Mouse (Mus musculus) kidney, adult 2 months (tissue): ENCODE data around the gene Ghdc.

Experiments used
- CTCF ChIP-seq: fragments of 200-500 bp; conservative IDR thresholded peaks from 2 replicates; pipeline ENCODE4 v1.5.1; 2011; ENCODE audit warnings: low read depth, mild to moderate bottlenecking, control low read depth, low read length, moderate library complexity, mixed read lengths; ENCODE audit not compliant: insufficient read depth, insufficient read length
- POLR2A ChIP-seq: fragments of 200-500 bp; IDR thresholded peaks from one replicate; pipeline ENCODE4 v1.6.1; 2011; ENCODE audit warnings: low read depth, low read length, control low read depth

GRCm38 (mm10) chr11:100729976-100730375 is 40.8 kb downstream of the Ghdc start:
- TF ChIP-seq CTCF (no peak), POLR2A (no peak)
